Mouse (Mus musculus): Measurements from ENCODE around the gene Aldh4a1. TPM values are rescaled to one million over a fixed set of nuclear protein-coding genes. Genes with fewer than 3 reads are reported as not detected.

Gene Aldh4a1
- polyA plus RNA-seq, 1 experiment from 2014 or later, result 14.6 TPM

DNA sequence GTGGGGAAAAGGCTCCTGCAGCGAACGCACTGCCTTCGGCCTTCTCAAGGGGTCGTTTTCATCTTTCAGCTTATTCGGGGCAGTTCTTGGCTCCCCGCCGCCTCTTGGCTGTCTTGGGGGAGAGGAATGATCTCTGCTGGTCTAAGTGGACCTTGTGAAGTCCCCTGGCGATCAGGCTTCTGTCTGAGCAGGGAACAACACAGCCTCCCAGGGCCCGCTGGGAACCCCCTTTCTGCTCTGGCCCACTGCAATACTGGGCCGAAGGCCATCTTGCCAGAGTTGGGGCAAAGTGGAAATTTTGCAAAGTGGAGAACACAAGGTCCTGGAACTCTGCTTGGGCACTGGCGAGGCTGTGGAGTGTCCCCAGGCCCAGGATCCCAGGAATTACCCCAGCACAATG is 38.0 kb upstream of the Aldh4a1 start:
- WGBS, result 82% methylated on average over 11 of the region's 11 CpGs
- no peak for ATAC-seq (ENCODE audit: insufficient number of reproducible peaks, insufficient read depth, low FRiP score, low read depth)
- no peak overlapping the region for H3K9ac ChIP-seq (replicated peaks; ENCODE audit: low read depth, low read length)
- H3K27ac ChIP-seq (ENCODE audit: low read length), result 0 out of 2 replicates have a peak overlapping the region, but pooled peaks have one; percentile 10
- no peak overlapping the region for H3K4me3 ChIP-seq (ENCODE audit: low read depth, low read length)
- H3K27me3 ChIP-seq (ENCODE audit: control insufficient read depth, insufficient read depth, low read length), result no peaks in the 10 kb centered on the region
- no peaks in the 10 kb centered on the region for H3K9me3 ChIP-seq (ENCODE audit: control insufficient read depth, low read depth, low read length)
- no peak overlapping the region for H3K4me2 ChIP-seq (replicated peaks; ENCODE audit: low read depth, low read length)
- H3K4me1 ChIP-seq (ENCODE audit: control insufficient read depth, insufficient read depth, low read length), result peaks cover 46% of the 10 kb centered on the region
- H3K36me3 ChIP-seq (ENCODE audit: control insufficient read depth, insufficient read depth, low read length), result no peaks in the 10 kb centered on the region

DNA sequence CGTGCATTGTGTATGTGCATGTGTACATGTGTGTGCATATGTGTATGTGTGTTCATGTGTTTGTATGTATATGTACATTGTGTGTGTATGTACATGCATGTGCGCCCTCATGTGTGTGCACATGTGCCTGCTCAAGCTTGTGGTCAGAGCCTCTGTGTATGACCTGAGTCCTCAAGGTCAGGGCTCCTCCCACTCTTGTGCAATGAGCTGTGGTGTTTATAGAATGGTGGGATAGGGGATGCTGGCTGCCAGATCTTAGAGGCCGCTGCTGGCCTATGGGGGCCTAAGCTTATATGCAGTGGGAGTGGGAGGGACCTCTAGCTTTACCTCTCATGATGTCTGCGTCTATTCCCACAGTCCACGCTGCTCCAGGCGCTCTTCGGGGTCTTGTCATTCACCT is 37.0 kb upstream of the Aldh4a1 start:
- H3K27me3 ChIP-seq (ENCODE audit: control insufficient read depth, insufficient read depth, low read length), result no peaks in the 10 kb centered on the region
- no peak for ATAC-seq (ENCODE audit: insufficient number of reproducible peaks, insufficient read depth, low FRiP score, low read depth)
- H3K9me3 ChIP-seq (ENCODE audit: control insufficient read depth, low read depth, low read length), result no peaks in the 10 kb centered on the region
- H3K27ac ChIP-seq (ENCODE audit: low read length), result no peak overlapping the region
- H3K4me2 ChIP-seq (replicated peaks; ENCODE audit: low read depth, low read length), result no peak overlapping the region
- H3K4me1 ChIP-seq (ENCODE audit: control insufficient read depth, insufficient read depth, low read length), result peaks cover 42% of the 10 kb centered on the region
- WGBS, result 74% methylated on average over 7 of the region's 7 CpGs
- no peak overlapping the region for H3K9ac ChIP-seq (replicated peaks; ENCODE audit: low read depth, low read length)
- no peaks in the 10 kb centered on the region for H3K36me3 ChIP-seq (ENCODE audit: control insufficient read depth, insufficient read depth, low read length)
- H3K4me3 ChIP-seq (ENCODE audit: low read depth, low read length), result no peak overlapping the region

DNA sequence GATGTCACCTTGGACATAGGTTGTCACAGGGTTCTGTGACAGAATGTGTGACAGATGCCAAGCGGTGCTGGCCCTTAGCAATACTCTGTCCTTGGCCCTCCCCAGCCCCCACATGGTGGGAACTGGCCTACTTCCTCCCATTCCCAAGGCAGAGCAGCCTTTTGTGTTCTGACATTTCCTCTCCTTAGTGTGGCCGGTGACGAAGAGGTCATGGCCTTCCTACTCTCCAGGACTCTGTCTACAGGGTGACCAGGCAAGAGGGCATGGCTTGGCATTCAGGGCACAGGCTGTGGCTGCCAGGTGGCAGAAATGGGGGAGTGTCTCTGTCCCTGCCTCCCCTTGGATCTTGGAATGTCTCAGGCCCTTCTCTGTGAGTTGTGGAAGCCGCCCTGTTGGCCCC is 35.3 kb upstream of the Aldh4a1 start:
- Histone ChIP-seq H3K36me3 (ENCODE audit: control insufficient read depth, insufficient read depth, low read length) (no peaks in the 10 kb centered on the region), H3K27me3 (ENCODE audit: control insufficient read depth, insufficient read depth, low read length) (no peaks in the 10 kb centered on the region), H3K4me1 (ENCODE audit: control insufficient read depth, insufficient read depth, low read length) (peaks cover 25% of the 10 kb centered on the region; the same call in 1 of the 2 replicates), H3K4me2 (replicated peaks; ENCODE audit: low read depth, low read length) (no peak overlapping the region), H3K9ac (replicated peaks; ENCODE audit: low read depth, low read length) (no peak overlapping the region), H3K27ac (ENCODE audit: low read length) (0 out of 2 replicates have a peak overlapping the region, but pooled peaks have one; percentile 6), H3K4me3 (ENCODE audit: low read depth, low read length) (no peak overlapping the region), H3K9me3 (ENCODE audit: control insufficient read depth, low read depth, low read length) (no peaks in the 10 kb centered on the region)
- no peak for ATAC-seq (ENCODE audit: insufficient number of reproducible peaks, insufficient read depth, low FRiP score, low read depth)
- WGBS, result 79% methylated on average over 4 of the region's 4 CpGs

DNA sequence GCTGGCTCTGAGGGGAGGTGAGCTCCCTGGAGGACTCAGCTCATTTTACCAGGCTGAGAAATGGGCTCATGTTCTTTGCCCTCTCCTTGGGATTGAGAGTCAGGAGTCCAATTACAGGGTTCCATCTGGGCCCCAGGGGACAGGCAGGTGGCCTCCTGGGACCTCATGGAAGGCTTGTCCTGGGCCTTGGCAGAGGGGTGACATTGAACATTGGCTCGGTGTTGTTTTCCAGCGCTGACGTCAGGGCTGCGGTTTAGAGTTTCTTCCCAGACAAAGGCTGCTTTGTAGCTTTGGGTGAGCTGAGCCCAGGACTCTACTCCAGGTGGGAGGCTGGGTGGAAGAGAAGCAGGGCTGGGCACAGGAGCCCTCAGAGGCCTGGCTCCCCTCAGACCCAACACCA is 34.9 kb upstream of the Aldh4a1 start:
- 88% methylated on average over 4 of the region's 4 CpGs for WGBS
- no peak for ATAC-seq (ENCODE audit: insufficient number of reproducible peaks, insufficient read depth, low FRiP score, low read depth)
- Histone ChIP-seq H3K27ac (ENCODE audit: low read length) (no peak overlapping the region), H3K9me3 (ENCODE audit: control insufficient read depth, low read depth, low read length) (no peaks in the 10 kb centered on the region), H3K9ac (replicated peaks; ENCODE audit: low read depth, low read length) (no peak overlapping the region), H3K27me3 (ENCODE audit: control insufficient read depth, insufficient read depth, low read length) (no peaks in the 10 kb centered on the region), H3K36me3 (ENCODE audit: control insufficient read depth, insufficient read depth, low read length) (no peaks in the 10 kb centered on the region), H3K4me1 (ENCODE audit: control insufficient read depth, insufficient read depth, low read length) (peaks cover 23% of the 10 kb centered on the region; the same call in 1 of the 2 replicates), H3K4me2 (replicated peaks; ENCODE audit: low read depth, low read length) (no peak overlapping the region), H3K4me3 (ENCODE audit: low read depth, low read length) (no peak overlapping the region)

DNA sequence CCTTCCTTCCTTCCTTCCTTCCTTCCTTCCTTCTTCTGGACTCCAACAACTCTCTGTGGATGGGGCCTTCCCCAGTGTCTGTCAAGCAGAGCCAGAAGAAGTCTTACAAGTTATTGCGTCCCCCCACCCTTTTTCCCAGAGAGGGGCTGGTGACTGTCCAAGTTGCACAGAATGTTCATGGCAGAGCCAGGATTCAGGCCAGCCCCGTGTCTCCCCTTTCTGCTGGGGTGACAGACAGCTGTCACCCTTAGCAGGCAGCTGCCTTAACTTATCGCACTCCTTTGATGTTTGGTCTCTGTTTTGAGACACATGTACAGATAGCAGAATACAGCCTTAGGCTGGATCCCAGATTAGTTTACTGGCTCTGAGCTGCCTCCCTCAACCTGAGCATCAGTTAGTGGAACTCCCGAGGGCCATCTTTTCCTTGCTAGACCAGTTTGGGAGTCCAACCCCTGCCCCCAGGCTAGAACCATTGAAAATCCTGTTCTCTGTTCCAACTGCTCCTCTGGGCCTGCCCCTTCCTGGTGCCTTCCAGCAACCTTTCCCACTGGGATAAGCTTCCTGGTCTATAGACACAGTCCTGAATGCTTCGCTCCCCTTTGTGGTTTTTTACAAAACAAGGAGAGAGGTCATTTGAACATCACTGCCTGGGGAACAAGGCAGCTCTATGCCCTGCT is 33.2 kb upstream of the Aldh4a1 start:
- no peak overlapping the region for H3K9ac ChIP-seq (replicated peaks; ENCODE audit: low read depth, low read length)
- H3K4me1 ChIP-seq (ENCODE audit: control insufficient read depth, insufficient read depth, low read length), result peaks cover 23% of the 10 kb centered on the region; the same call in 1 of the 2 replicates
- ATAC-seq (ENCODE audit: insufficient number of reproducible peaks, insufficient read depth, low FRiP score, low read depth), result no peak
- 67% methylated on average over 5 of the region's 5 CpGs for WGBS
- H3K4me3 ChIP-seq (ENCODE audit: low read depth, low read length), result no peak overlapping the region
- H3K27me3 ChIP-seq (ENCODE audit: control insufficient read depth, insufficient read depth, low read length), result no peaks in the 10 kb centered on the region
- no peak overlapping the region for H3K27ac ChIP-seq (ENCODE audit: low read length)
- H3K9me3 ChIP-seq (ENCODE audit: control insufficient read depth, low read depth, low read length), result no peaks in the 10 kb centered on the region
- H3K4me2 ChIP-seq (replicated peaks; ENCODE audit: low read depth, low read length), result no peak overlapping the region
- H3K36me3 ChIP-seq (ENCODE audit: control insufficient read depth, insufficient read depth, low read length), result no peaks in the 10 kb centered on the region

DNA sequence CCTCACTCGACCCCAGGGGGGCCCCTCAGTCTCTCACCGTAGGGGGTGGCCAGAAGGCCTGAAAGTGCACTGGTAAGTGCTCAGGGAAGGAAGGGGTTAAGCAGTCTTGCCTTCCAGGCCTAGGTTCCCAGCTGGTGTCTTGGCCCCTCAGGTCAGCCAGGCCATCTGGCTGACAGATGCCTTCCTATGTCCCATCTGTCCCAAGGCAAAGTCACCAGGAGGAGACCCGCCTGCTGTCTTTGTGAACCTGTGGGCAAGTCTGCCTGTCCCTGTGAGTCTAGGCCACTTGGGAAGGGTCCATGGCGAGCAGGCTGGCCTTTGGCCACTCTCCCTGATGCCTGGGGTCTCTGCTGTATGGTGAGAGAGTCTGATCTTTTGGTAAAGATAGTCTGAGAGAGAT is 32.2 kb upstream of the Aldh4a1 start:
- Histone ChIP-seq H3K4me1 (ENCODE audit: control insufficient read depth, insufficient read depth, low read length) (peaks cover 16% of the 10 kb centered on the region; the same call in 1 of the 2 replicates), H3K4me2 (replicated peaks; ENCODE audit: low read depth, low read length) (no peak overlapping the region), H3K27ac (ENCODE audit: low read length) (no peak overlapping the region), H3K27me3 (ENCODE audit: control insufficient read depth, insufficient read depth, low read length) (no peaks in the 10 kb centered on the region), H3K36me3 (ENCODE audit: control insufficient read depth, insufficient read depth, low read length) (no peaks in the 10 kb centered on the region), H3K9ac (replicated peaks; ENCODE audit: low read depth, low read length) (no peak overlapping the region), H3K9me3 (ENCODE audit: control insufficient read depth, low read depth, low read length) (no peaks in the 10 kb centered on the region), H3K4me3 (ENCODE audit: low read depth, low read length) (no peak overlapping the region)
- WGBS, result 57% methylated on average over 4 of the region's 4 CpGs
- no peak for ATAC-seq (ENCODE audit: insufficient number of reproducible peaks, insufficient read depth, low FRiP score, low read depth)

DNA sequence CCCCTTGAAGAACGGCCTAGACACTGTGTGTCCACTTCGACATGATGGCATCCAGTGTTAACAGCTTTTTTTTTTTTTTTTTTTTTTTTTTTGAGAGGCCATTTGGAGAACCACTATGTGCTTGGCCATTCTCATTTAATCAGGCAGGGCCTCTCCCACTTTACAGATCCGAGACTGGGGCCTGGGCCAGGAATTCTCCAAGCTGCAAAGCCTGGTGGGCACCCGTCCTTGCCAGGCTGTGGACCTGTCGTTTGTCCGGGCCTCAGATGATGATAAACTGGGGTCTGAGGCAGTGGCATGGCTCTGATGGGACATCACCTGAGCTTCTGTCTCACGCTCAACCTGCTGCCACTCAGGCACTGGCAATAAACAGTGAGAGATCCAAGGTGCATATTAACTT is 29.8 kb upstream of the Aldh4a1 start:
- Histone ChIP-seq H3K4me1 (ENCODE audit: control insufficient read depth, insufficient read depth, low read length) (peaks cover 33% of the 10 kb centered on the region), H3K4me2 (replicated peaks; ENCODE audit: low read depth, low read length) (no peak overlapping the region), H3K4me3 (ENCODE audit: low read depth, low read length) (no peak overlapping the region), H3K27me3 (ENCODE audit: control insufficient read depth, insufficient read depth, low read length) (no peaks in the 10 kb centered on the region), H3K36me3 (ENCODE audit: control insufficient read depth, insufficient read depth, low read length) (no peaks in the 10 kb centered on the region), H3K27ac (ENCODE audit: low read length) (no peak overlapping the region), H3K9me3 (ENCODE audit: control insufficient read depth, low read depth, low read length) (no peaks in the 10 kb centered on the region), H3K9ac (replicated peaks; ENCODE audit: low read depth, low read length) (no peak overlapping the region)
- no peak for ATAC-seq (ENCODE audit: insufficient number of reproducible peaks, insufficient read depth, low FRiP score, low read depth)
- WGBS, result 79% methylated on average over 7 of the region's 7 CpGs

DNA sequence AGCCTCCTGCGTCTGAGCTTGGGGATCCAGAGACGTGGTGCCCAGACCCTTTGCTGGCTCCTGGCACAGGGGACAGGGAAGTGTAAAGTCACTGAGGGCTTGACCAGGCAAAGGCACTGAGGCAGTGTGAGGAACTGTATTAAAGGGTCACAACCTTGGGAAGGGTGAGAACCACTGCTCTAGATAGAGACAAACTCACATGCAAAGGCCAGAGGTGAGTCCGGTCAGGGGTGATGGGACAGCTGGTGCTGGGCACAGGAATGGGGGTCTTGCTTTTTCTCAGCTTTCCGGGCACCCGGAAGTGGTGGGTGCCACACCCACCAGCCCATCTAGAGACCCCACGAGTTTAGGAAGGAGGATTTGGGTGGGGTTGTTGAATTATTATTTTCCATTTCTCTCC is 29.3 kb upstream of the Aldh4a1 start:
- no peak overlapping the region for H3K27ac ChIP-seq (ENCODE audit: low read length)
- WGBS, result 77% methylated on average over 6 of the region's 6 CpGs
- H3K9me3 ChIP-seq (ENCODE audit: control insufficient read depth, low read depth, low read length), result no peaks in the 10 kb centered on the region

DNA sequence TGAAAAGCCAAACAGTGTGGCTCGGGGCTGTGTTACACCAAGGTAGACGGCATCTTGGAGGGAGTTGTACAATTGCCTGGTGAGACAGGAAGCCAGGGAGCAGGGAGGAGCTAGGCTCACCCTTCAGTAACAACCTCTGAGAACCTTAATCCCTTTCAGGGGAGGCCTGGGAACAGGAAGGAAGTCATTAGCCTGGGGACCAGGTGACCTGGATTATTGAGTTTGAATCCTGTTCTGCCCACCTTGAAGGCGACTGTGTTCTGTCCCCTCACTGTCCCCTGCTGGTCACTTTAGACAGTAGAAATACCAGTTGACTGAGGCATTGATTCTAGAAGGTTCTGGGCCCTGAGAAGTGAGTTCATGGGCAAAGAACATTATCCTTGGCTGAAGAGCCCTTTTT is 28.6 kb upstream of the Aldh4a1 start:
- Histone ChIP-seq H3K4me3 (ENCODE audit: low read depth, low read length) (no peak overlapping the region), H3K27ac (ENCODE audit: low read length) (no peak overlapping the region), H3K4me2 (replicated peaks; ENCODE audit: low read depth, low read length) (no peak overlapping the region), H3K9ac (replicated peaks; ENCODE audit: low read depth, low read length) (no peak overlapping the region), H3K27me3 (ENCODE audit: control insufficient read depth, insufficient read depth, low read length) (no peaks in the 10 kb centered on the region), H3K36me3 (ENCODE audit: control insufficient read depth, insufficient read depth, low read length) (no peaks in the 10 kb centered on the region), H3K9me3 (ENCODE audit: control insufficient read depth, low read depth, low read length) (no peaks in the 10 kb centered on the region), H3K4me1 (ENCODE audit: control insufficient read depth, insufficient read depth, low read length) (peaks cover 44% of the 10 kb centered on the region)
- no peak for ATAC-seq (ENCODE audit: insufficient number of reproducible peaks, insufficient read depth, low FRiP score, low read depth)
- WGBS, result 47% methylated on average over 3 of the region's 3 CpGs

More for the DNA sequence above, 29.3 kb upstream of the Aldh4a1 start:
- H3K4me3 ChIP-seq (ENCODE audit: low read depth, low read length), result no peak overlapping the region
- peaks cover 38% of the 10 kb centered on the region for H3K4me1 ChIP-seq (ENCODE audit: control insufficient read depth, insufficient read depth, low read length)
- no peak for ATAC-seq (ENCODE audit: insufficient number of reproducible peaks, insufficient read depth, low FRiP score, low read depth)
- no peak overlapping the region for H3K4me2 ChIP-seq (replicated peaks; ENCODE audit: low read depth, low read length)
- H3K9ac ChIP-seq (replicated peaks; ENCODE audit: low read depth, low read length), result no peak overlapping the region
- H3K27me3 ChIP-seq (ENCODE audit: control insufficient read depth, insufficient read depth, low read length), result no peaks in the 10 kb centered on the region
- no peaks in the 10 kb centered on the region for H3K36me3 ChIP-seq (ENCODE audit: control insufficient read depth, insufficient read depth, low read length)

All from stomach, embryonic 14.5 days (tissue).